Mouse (Mus musculus) brown adipose tissue, adult 24 weeks (tissue): Measurements from ENCODE around the gene Stkld1. TPM values are rescaled to one million over a fixed set of nuclear protein-coding genes. Genes with fewer than 3 reads are reported as not detected.

ENCODE experiments used
- H3K27ac ChIP-seq: fragments of 200-500 bp; replicated peaks from 2 replicates; pipeline ENCODE4 v1.5.1; 2012; ENCODE audit warnings: low read depth, mild to moderate bottlenecking, low read length
- H3K4me1 ChIP-seq: fragments of 200-500 bp; 2 replicates; pipeline ENCODE4 v1.6.1; 2012; ENCODE audit warnings: low read length, mixed read lengths; ENCODE audit not compliant: control insufficient read depth, insufficient read depth, insufficient read length
- H3K4me3 ChIP-seq: fragments of 200-500 bp; 2 replicates; pipeline ENCODE4 v1.5.1; 2012; ENCODE audit warnings: low read depth, mild to moderate bottlenecking, low read length, moderate library complexity; ENCODE audit not compliant: insufficient read depth
- polyA plus RNA-seq: library from polyadenylated mRNA; stranded (reverse); fragments of >200 nt; gene quantifications from 2 replicates; pipeline ENCODE4 v1.2.4, GENCODE M21; 2012; ENCODE audit not compliant: missing spikeins, insufficient read depth, insufficient read length

Gene Stkld1
- polyA plus RNA-seq, 1 experiment = not detected

GRCm38 (mm10) chr2:26973116-26973515 lies 39.3 kb downstream of the Stkld1 start, which contains the start of gene Adamts13:
Adamts13 (plus strand) TSS chr2:26973416.
- Histone ChIP-seq H3K4me1 (no peaks in the 10 kb centered on the region), H3K27ac (no peak within 1 kb of the TSS), H3K4me3 (no peak within 1 kb of the TSS)

DNA sequence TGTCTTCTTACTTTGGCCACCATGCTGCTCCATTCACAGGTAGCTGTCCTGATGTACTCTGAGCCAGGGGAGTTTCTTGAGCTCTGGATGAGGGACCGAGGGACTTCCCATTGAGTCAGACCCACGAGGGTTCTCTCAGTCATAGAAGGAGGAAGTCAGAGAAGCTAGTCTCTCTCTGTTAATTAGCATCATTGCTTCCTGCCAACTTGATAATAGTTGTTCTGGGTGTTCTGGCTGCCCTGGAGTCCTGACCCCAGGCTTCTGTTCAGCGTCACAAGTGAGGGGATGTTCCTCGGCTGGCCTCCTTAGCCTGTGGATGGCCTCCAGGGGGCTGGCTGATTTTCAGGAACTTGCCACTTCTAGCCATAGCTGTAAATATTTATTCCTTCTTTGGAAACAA lies 40.1 kb downstream of the Stkld1 start:
- H3K27ac ChIP-seq = no peak overlapping the region
- no peaks in the 10 kb centered on the region for H3K4me1 ChIP-seq

GRCm38 (mm10) chr2:26980361-26980760 lies 46.5 kb downstream of the Stkld1 start:
- Histone ChIP-seq H3K4me3 (no peak overlapping the region), H3K27ac (no peak overlapping the region), H3K4me1 (no peaks in the 10 kb centered on the region)

More for the DNA sequence above, 40.1 kb downstream of the Stkld1 start:
- H3K4me3 ChIP-seq = no peak overlapping the region

DNA sequence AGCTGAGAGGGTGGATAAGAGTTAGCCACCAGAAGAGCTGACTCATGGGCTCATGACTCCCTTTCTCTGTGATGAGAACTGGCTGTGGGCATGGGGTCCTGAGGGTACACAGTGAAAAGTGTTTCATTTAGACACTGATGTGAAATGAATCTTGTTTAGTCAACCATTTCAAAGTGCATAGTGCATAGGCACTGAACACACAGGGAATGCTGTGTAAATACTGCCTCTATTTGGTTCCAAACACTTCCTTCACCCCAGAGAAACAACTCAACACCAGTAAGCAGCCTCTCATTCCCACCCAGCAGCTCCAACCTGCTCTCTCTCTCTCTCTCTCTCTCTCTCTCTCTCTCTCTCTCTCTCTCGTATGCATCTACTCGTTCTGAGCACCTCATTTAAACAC lies 50.3 kb downstream of the Stkld1 start:
- no peak overlapping the region for H3K4me3 ChIP-seq
- H3K27ac ChIP-seq = no peak overlapping the region

GRCm38 (mm10) chr2:26984640-26985039 lies 50.8 kb downstream of the Stkld1 start:
- Histone ChIP-seq H3K27ac (no peak overlapping the region), H3K4me1 (no peaks in the 10 kb centered on the region)

More for the DNA sequence above, 50.3 kb downstream of the Stkld1 start:
- H3K4me1 ChIP-seq = no peaks in the 10 kb centered on the region

GRCm38 (mm10) chr2:26993936-26994335 lies 60.1 kb downstream of the Stkld1 start:
- Histone ChIP-seq H3K4me3 (no peak overlapping the region), H3K4me1 (no peaks in the 10 kb centered on the region), H3K27ac (no peak overlapping the region)

More at GRCm38 (mm10) chr2:26984640-26985039, 50.8 kb downstream of the Stkld1 start:
- H3K4me3 ChIP-seq = no peak overlapping the region

- Histone ChIP-seq H3K4me1 (no peaks in the 10 kb centered on the region), H3K27ac (no peak overlapping the region), H3K4me3 (no peak overlapping the region)
These were observed 63.7 kb downstream of the Stkld1 start for GRCm38 (mm10) chr2:26997498-26997897.

GRCm38 (mm10) chr2:26997993-26998392 lies 64.1 kb downstream of the Stkld1 start:
- no peaks in the 10 kb centered on the region for H3K4me1 ChIP-seq
- no peak overlapping the region for H3K27ac ChIP-seq
- H3K4me3 ChIP-seq = no peak overlapping the region

Other genes with a start within 250 kb of the Stkld1 start
- gene Abo, start 69.1 kb upstream of the Stkld1 start, polyA plus RNA-seq = not detected in 2 replicates
- gene Surf6, start 31.2 kb upstream of the Stkld1 start, polyA plus RNA-seq = 7.0 and 8.8 TPM in 2 replicates
- 9.5 and 10.0 TPM in 2 replicates for gene Med22, start 23.4 kb upstream of the Stkld1 start, polyA plus RNA-seq
- gene Rpl7a, start 23.3 kb upstream of the Stkld1 start, polyA plus RNA-seq = 183 and 194 TPM in 2 replicates
- gene Surf2, start 17.7 kb upstream of the Stkld1 start, polyA plus RNA-seq = 25.6 and 26.8 TPM in 2 replicates
- gene Surf1, start 17.5 kb upstream of the Stkld1 start, polyA plus RNA-seq = 90.6 and 112 TPM in 2 replicates
- gene Surf4, start 119 bp upstream of the Stkld1 start, polyA plus RNA-seq = 50.3 and 61.2 TPM in 2 replicates
- gene Rexo4, start 30.3 kb downstream of the Stkld1 start, polyA plus RNA-seq = 10.4 and 13.9 TPM in 2 replicates
- gene Adamts13, start 39.4 kb downstream of the Stkld1 start, polyA plus RNA-seq = not detected in 2 replicates
- 16.9 and 21.4 TPM in 2 replicates for gene Cacfd1, start 75.9 kb downstream of the Stkld1 start, polyA plus RNA-seq
- gene Slc2a6, start 94.0 kb downstream of the Stkld1 start, polyA plus RNA-seq = not detected in 2 replicates
- gene Mymk, start 138.1 kb downstream of the Stkld1 start, polyA plus RNA-seq = not detected in 2 replicates
- gene Adamtsl2, start 145.3 kb downstream of the Stkld1 start, polyA plus RNA-seq = not detected in 2 replicates
- gene Fam163b, start 208.4 kb downstream of the Stkld1 start, polyA plus RNA-seq = not detected in 2 replicates
- gene Dbh, start 231.2 kb downstream of the Stkld1 start, polyA plus RNA-seq = not detected in 2 replicates